Mouse (Mus musculus): Measurements from ENCODE around the gene Mrnip.

Gene Mrnip

GRCm38 (mm10) chr11:50206037-50206436 lies 31.8 kb downstream of the Mrnip start:
- no peak for DNase-seq

DNA sequence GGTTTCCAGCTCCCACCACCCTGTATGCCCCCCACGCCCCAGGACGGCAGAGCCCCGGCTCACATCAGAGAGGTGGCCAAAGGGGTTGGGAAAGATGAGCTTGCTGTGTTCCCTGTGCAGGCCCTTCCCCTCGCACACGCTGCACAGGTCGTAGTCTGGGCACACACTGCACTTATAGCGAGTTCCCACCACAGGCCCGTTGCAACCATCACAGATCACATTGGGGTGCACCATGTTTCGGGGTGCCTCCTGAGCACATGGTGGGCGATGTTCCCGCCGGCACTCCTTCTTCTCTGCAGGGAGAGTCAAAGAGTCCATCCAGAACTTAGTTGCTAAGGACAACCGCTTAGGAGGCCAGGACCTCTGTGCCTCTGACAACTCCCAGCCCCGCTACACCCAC lies 33.1 kb downstream of the Mrnip start:
- no peak for DNase-seq

- no peak for DNase-seq
Observed at GRCm38 (mm10) chr11:50208039-50208438, 33.8 kb downstream of the Mrnip start.

DNA sequence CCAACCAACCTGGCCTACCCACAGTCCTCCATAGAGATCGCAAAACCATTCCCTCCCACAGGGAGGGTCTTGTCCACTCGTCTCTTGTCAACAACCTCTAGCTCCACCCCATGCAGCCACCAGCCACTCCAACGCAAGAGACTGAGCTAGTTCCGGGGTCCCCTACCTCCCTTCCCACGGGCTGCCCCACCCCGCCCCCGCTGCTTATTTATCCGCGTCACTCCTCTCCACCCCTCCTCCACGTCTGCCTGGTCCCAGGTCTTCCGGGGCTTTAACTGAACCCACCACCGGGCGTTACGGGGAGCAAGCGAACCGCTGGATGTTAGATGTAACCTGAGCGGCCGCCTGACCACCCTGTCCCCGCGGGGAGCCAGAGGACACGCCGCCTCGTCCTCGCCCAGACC lies 35.9 kb downstream of the Mrnip start:
- DNase-seq: peak; percentile 94

GRCm38 (mm10) chr11:50210505-50211151 lies 36.4 kb downstream of the Mrnip start, which contains the start of the genes Sqstm1 and Mgat4b:
TSS of gene Sqstm1 (minus strand) at chr11:50210827.
TSS of gene Mgat4b (plus strand) at chr11:50210890.
- peak; percentile 77 for DNase-seq

GRCm38 (mm10) chr11:50211322-50212059 lies 37.2 kb downstream of the Mrnip start:
- DNase-seq: no peak

DNA sequence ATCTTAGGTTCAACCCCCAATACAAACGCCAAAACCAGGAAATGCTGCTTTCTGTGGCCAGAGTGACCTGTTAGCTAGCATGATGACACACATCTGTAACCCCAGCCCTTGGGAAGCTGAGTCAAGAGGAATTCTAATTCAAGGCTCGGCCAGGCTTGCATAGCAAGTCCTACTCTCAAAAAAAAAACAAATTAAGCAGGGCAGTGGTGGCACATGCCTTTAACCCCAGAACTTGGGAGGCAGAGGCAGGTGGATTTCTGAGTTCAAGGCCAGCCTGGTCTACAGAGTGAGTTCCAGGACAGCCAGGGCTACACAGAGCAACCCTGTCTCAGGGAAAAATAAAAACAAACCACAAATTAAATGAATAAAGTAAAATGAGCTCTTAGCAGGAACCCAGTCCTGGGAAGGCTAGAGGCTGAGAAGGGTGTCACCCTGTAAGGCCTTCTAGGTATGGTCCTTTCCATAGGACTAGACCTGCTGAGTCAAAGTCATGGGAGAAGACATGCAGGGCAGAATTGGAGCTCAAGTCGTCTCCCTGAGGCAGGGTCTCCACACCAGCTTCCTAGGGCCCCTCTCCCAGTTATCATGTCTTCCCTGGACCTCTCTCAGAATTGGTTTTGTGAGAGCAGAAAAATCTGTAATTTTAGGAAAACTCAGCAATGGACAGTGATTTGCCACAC lies 38.0 kb downstream of the Mrnip start:
- DNase-seq: no peak

DNA sequence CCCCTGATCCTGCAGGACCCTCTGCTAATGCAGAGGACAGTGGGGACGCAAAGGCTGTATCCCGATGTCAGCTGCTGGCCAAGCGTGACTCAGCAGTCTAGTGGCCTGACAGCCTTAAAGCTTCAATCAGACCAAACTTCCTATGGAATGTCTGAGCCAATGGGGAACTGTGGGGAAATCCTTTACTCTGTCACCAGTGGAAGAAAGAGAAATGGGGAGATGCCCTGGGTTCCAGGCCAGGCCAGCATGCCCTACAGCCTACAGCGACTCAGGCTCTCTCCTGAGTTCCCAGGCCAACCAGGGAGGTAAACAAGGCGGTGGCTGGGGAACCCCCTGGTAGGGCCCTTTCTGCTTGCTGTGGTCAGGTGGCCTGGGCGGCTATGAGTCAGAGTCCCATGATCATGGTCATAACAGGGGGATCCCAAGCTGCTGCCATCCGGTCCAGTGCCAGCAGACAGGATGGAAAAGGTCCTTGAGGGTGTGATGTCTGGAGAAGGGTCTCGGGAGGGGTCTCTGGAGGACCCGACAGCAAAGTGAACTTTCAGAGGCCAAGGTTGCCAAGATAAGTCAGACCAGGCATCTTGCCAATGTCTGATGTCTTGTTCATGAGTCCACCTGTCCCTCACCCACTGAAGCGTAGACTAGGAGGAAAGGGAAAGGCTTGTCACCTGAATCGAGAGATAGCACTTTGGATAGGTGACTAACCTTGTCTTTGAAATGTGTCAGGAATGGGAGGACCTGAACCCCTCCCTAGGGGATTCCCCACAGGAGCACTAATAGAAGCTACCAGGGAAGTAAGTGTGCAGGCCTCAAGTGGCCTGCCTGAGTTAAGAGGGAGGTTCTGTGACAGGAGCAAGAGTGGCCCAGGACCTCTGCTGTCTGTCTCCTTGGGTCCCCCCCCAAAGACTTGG lies 38.9 kb downstream of the Mrnip start:
- DNase-seq: peak; percentile 96

DNA sequence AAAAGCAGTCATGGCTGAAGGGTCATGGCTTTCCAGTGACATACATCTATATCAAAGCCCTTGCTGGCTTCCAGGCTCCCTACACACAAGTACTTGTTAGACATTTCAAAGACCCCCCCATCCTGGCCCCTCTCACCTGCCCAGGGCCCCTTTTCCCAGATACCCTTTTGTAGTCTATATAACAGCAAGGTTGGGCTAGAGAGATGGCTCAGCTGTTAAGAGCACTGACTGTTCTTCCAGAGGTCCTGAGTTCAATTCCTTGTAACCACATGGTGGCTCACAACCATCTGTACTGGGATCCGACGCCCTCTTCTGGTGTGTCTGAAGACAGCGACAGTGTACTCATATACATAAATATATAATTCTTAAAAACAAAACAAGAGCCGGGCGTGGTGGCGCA lies 40.4 kb downstream of the Mrnip start:
- DNase-seq: no peak

GRCm38 (mm10) chr11:50215633-50216032 lies 41.4 kb downstream of the Mrnip start:
- no peak for DNase-seq

DNA sequence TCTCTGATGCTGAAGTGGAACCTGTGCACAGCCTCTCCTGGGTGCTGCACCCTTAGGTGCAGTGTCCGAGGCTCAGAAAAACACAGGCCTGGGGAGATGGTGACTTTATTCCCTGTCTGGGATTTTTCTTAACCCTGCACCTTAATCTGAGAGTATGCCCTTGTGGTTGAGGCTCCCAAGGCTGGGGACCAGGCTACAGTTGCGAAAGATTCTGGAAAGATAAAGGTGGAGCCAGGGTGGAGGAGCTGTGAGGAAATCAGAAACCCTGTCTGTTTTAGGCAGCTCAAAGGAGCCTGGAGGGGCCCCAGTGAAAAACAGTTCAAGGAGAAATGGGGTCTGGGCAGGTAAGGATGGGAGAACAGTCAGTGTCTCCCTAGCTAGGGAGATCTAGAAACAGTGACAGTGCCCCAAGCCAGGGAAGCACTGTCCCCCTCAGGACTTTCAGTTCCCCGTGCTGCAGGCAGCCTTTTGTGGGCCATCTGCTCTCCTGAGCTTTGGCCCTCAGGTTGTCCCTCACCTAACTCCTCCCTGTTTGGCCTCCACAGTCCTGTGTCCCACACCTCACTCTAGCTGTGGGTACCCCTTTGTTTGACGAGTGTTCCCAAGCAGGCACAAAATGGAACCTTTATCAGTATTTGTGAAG lies 42.6 kb downstream of the Mrnip start:
- DNase-seq: no peak

- peak; percentile 62 for DNase-seq
Observed at GRCm38 (mm10) chr11:50217811-50218210, 43.6 kb downstream of the Mrnip start.

- no peak for DNase-seq
Observed at GRCm38 (mm10) chr11:50219833-50220232, 45.6 kb downstream of the Mrnip start.

GRCm38 (mm10) chr11:50222559-50223276 lies 48.5 kb downstream of the Mrnip start:
- peak; percentile 71 for DNase-seq

DNA sequence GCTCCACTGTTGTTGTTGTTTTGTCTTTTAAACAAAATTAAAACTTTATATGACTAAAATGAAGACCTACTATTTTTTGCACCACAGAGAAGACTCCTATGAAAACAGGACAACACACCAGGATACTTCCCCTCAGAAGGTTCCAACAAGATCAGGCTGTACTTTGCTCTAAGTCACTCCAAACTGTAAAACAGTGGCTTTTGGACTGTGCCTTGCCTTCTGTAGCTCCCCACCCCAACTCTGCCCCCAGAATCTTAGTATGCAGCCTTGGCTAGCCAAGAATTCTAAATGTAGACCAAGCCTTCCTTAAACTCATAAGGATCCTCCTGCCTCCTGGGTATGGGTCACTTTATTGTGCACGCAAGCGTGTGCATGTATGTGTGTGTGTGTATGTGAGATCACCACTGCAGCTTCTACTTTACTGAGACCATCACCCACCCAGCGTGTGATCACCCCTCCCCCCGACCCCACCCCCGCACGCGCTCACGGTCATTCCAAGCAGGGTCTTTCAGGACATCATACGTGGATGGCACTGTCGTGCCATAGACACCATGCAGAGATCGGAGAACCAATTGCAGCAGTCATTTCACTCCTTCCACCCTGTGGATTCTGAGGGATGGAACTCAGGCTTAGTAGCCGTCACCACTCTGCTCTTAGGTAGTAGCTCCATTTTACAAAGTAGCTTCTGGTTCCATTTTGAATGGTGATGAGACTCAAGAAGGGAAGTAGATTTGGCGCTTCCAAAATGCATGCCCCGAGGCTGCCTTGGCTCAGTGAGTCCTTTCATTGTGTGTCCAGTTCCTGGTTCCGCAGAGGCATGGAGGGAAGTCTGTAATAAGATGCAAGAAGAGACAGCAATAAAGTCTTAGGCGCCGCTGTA lies 49.8 kb downstream of the Mrnip start:
- no peak for DNase-seq

DNA sequence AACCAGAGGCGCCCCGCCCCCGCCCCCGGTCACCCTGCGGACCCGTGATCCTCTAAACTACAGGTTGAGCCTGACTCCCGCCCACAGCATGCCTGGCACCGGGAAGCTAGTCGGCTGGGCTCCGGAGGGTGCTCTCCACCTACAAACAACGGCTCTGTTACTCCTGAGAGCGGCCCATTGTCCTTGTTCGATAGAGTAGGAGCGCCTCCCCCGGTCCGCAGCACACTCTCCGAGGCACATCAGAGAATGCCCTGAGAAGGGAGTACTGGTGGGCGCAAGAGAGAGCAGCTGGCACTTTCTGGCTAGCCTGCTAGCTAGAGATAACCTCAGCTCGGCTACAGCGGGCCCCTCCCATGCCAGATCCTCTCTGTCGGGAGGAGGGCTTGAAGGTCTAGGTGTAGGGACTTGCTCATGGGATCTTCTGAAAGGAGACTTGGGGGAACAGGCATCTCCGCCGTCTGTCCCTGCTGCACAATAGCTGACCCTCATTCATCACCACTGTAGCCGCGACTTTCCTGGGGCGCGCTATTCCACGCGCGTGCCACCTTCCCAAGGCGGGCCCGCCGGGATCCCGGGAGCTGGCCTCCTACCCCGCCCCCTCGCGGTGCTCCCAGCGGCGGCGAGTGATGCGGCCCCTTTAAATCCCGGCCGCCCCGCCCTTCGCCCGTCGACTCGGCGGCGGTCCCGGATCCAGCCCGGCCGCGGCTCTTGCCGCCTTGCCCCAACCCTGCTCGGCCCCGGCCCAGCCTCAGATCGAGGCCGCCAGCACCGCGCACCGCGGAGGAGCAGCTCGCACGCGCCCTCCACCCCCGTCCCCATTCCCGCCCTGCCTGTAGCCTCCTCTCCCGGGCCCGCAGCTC lies 50.7 kb downstream of the Mrnip start:
- peak; percentile 87 for DNase-seq

- DNase-seq: peak; percentile 47
Observed at GRCm38 (mm10) chr11:50225611-50226378, 51.6 kb downstream of the Mrnip start.

GRCm38 (mm10) chr11:50226406-50226805 lies 52.2 kb downstream of the Mrnip start:
- DNase-seq: no peak

- peak; percentile 19 for DNase-seq
Observed at GRCm38 (mm10) chr11:50227226-50227625, 53.0 kb downstream of the Mrnip start.

Data from kidney, adult 11 months (tissue).